Mouse (Mus musculus) frontal cortex, postnatal 36 days (tissue): Measurements from ENCODE around the gene Gm20736.
"Not testable (repeated sequence)": the region's sequence is repeated elsewhere in the genome, so short reads cannot be mapped to it uniquely, and the experiment has no call there.

Experiments
- DNase-seq, 2 experiments: peaks; one replicate each; pipeline ENCODE4 v3.0.0; 2022; ENCODE audit warnings: low spot score in 2 of 2

Gene Gm20736

GRCm38 (mm10) chrY:65377390-65377789 is at the start of gene Gm20736:
Gene Gm20736 (plus strand): TSS chrY:65377690.
- DNase-seq, result not testable (repeated sequence)
